Mouse (Mus musculus) limb, embryonic 12.5 days (tissue): ENCODE measurements around the gene Cbr3. TPM values are rescaled to one million over a fixed set of nuclear protein-coding genes. Genes with fewer than 3 reads are reported as not detected.

Experiments
- ATAC-seq: fragments of 200-750 bp; cut with Nextera tagmentation; 2 replicates; pipeline ENCODE4 v1.8.0; 2017; ENCODE audit warnings: low read depth, moderate TSS enrichment; ENCODE audit not compliant: insufficient number of reproducible peaks, insufficient read depth, low FRiP score, low TSS enrichment
- H3K27ac ChIP-seq: fragments of 300-500 bp; sonication (generic); 2 replicates; pipeline ENCODE4 v1.5.1; 2016; ENCODE audit warnings: mild to moderate bottlenecking, moderate library complexity
- H3K27me3 ChIP-seq: fragments of 300-500 bp; sonication (generic); 2 replicates; pipeline ENCODE4 v1.6.1; 2016; ENCODE audit warnings: mild to moderate bottlenecking, moderate library complexity
- H3K36me3 ChIP-seq: fragments of 300-500 bp; sonication (generic); 2 replicates; pipeline ENCODE4 v1.6.1; 2016; ENCODE audit warnings: mild to moderate bottlenecking, moderate library complexity
- H3K4me1 ChIP-seq: fragments of 300-500 bp; sonication (generic); replicated peaks from 2 replicates; pipeline ENCODE4 v1.6.1; 2016
- H3K4me2 ChIP-seq: fragments of 300-500 bp; sonication (generic); 2 replicates; pipeline ENCODE4 v1.6.1; 2016; ENCODE audit warnings: mild to moderate bottlenecking, moderate library complexity
- H3K4me3 ChIP-seq: fragments of 300-500 bp; sonication (generic); replicated peaks from 2 replicates; pipeline ENCODE4 v1.5.1; 2016; ENCODE audit warnings: mild to moderate bottlenecking
- H3K9ac ChIP-seq: fragments of 300-500 bp; sonication (generic); replicated peaks from 2 replicates; pipeline ENCODE4 v1.6.1; 2016; ENCODE audit warnings: mild to moderate bottlenecking, moderate library complexity
- H3K9me3 ChIP-seq: fragments of 300-500 bp; sonication (generic); 2 replicates; pipeline ENCODE4 v1.6.1; 2016; ENCODE audit warnings: mild to moderate bottlenecking, moderate library complexity
- WGBS: fragments of 180-500 bp; shearing (Covaris S2); methylation state at CpG from one replicate; pipeline ENCODE4 v1.1.7; 2016; 5-methylcytosine and 5-hydroxymethylcytosine counted together
- polyA plus RNA-seq: library from polyadenylated mRNA; unstranded; fragments of >200 nt; fragmentation: Nextera tagmentation; extraction: Ambion mirVana; gene quantifications from 2 replicates; pipeline ENCODE4 v1.2.1, GENCODE M21; 2016

Cbr3 gene
- polyA plus RNA-seq, 1 experiment from 2014 or later: 1.9 TPM

- Histone ChIP-seq H3K27me3 (peaks cover 31% of the 10 kb centered on the region), H3K4me1 (peaks cover 12% of the 10 kb centered on the region), H3K9ac (peak overlapping the region; percentile 75), H3K27ac (no peak overlapping the region), H3K36me3 (no peaks in the 10 kb centered on the region), H3K4me2 (peak overlapping the region; percentile 94), H3K9me3 (no peaks in the 10 kb centered on the region), H3K4me3 (peak overlapping the region; percentile 78)
- WGBS: 12% methylated on average over 30 of the region's 31 CpGs
- no peak for ATAC-seq
Measured at GRCm38 (mm10) chr16:93712189-93712885, 29.3 kb downstream of the Cbr3 start.

- Histone ChIP-seq H3K27ac (no peak overlapping the region), H3K27me3 (peaks cover 28% of the 10 kb centered on the region), H3K4me3 (peak overlapping the region; percentile 78), H3K4me1 (peaks cover 12% of the 10 kb centered on the region), H3K36me3 (no peaks in the 10 kb centered on the region), H3K4me2 (peak overlapping the region; percentile 94), H3K9ac (peak overlapping the region; percentile 75; the same call in 1 of the 2 replicates), H3K9me3 (no peaks in the 10 kb centered on the region)
- no peak for ATAC-seq
- WGBS: 81% methylated on average over 7 of the region's 7 CpGs
Measured at GRCm38 (mm10) chr16:93712966-93713365, 30.0 kb downstream of the Cbr3 start.

- no peak overlapping the region for H3K27ac ChIP-seq
- H3K4me2 ChIP-seq: no peak overlapping the region
- H3K4me3 ChIP-seq: no peak overlapping the region
- no peaks in the 10 kb centered on the region for H3K36me3 ChIP-seq
- no peaks in the 10 kb centered on the region for H3K9me3 ChIP-seq
- peaks cover 24% of the 10 kb centered on the region for H3K27me3 ChIP-seq
- no peak overlapping the region for H3K9ac ChIP-seq
- peaks cover 12% of the 10 kb centered on the region for H3K4me1 ChIP-seq
- 34% methylated on average over 5 of the region's 5 CpGs for WGBS
- no peak for ATAC-seq
Measured at GRCm38 (mm10) chr16:93714426-93714825, 31.4 kb downstream of the Cbr3 start.

- Histone ChIP-seq H3K36me3 (no peaks in the 10 kb centered on the region), H3K9me3 (no peaks in the 10 kb centered on the region), H3K27ac (no peak overlapping the region), H3K27me3 (peaks cover 24% of the 10 kb centered on the region), H3K4me1 (peaks cover 12% of the 10 kb centered on the region), H3K4me2 (no peak overlapping the region), H3K4me3 (no peak overlapping the region), H3K9ac (no peak overlapping the region)
- no peak for ATAC-seq
- WGBS: 90% methylated on average over 6 of the region's 6 CpGs
Measured at GRCm38 (mm10) chr16:93715826-93716225, 32.8 kb downstream of the Cbr3 start.

- no peak overlapping the region for H3K4me3 ChIP-seq
Measured at GRCm38 (mm10) chr16:93717299-93717703, 34.3 kb downstream of the Cbr3 start.

GRCm38 (mm10) chr16:93721771-93722170 lies 38.8 kb downstream of the Cbr3 start:
- 87% methylated on average over 5 of the region's 5 CpGs for WGBS
- no peak overlapping the region for H3K4me2 ChIP-seq
- H3K36me3 ChIP-seq: no peaks in the 10 kb centered on the region
- H3K27ac ChIP-seq: no peak overlapping the region
- H3K4me3 ChIP-seq: no peak overlapping the region
- H3K9ac ChIP-seq: no peak overlapping the region
- no peak for ATAC-seq
- H3K4me1 ChIP-seq: 0 out of 2 replicates have a peak, but pooled peaks cover 3% of the 10 kb centered on the region
- H3K27me3 ChIP-seq: 0 out of 2 replicates have a peak, but pooled peaks cover 3% of the 10 kb centered on the region
- H3K9me3 ChIP-seq: no peaks in the 10 kb centered on the region

More at GRCm38 (mm10) chr16:93717299-93717703, 34.3 kb downstream of the Cbr3 start:
- ATAC-seq: no peak
- no peak overlapping the region for H3K9ac ChIP-seq
- 26% methylated on average over 5 of the region's 5 CpGs for WGBS
- no peaks in the 10 kb centered on the region for H3K9me3 ChIP-seq
- no peaks in the 10 kb centered on the region for H3K36me3 ChIP-seq
- H3K27ac ChIP-seq: no peak overlapping the region
- H3K27me3 ChIP-seq: peaks cover 22% of the 10 kb centered on the region
- no peak overlapping the region for H3K4me2 ChIP-seq
- H3K4me1 ChIP-seq: peaks cover 11% of the 10 kb centered on the region

- no peak overlapping the region for H3K4me3 ChIP-seq
- ATAC-seq: no peak
- H3K27me3 ChIP-seq: 0 out of 2 replicates have a peak, but pooled peaks cover 3% of the 10 kb centered on the region
- 75% methylated on average over 2 of the region's 2 CpGs for WGBS
- H3K27ac ChIP-seq: no peak overlapping the region
- no peak overlapping the region for H3K9ac ChIP-seq
- H3K4me1 ChIP-seq: no peaks in the 10 kb centered on the region
- no peaks in the 10 kb centered on the region for H3K9me3 ChIP-seq
- H3K36me3 ChIP-seq: no peaks in the 10 kb centered on the region
- no peak overlapping the region for H3K4me2 ChIP-seq
Measured at GRCm38 (mm10) chr16:93722476-93722875, 39.5 kb downstream of the Cbr3 start.

- H3K4me2 ChIP-seq: no peak overlapping the region
- H3K4me3 ChIP-seq: no peak overlapping the region
- no peaks in the 10 kb centered on the region for H3K9me3 ChIP-seq
- no peak overlapping the region for H3K9ac ChIP-seq
- no peaks in the 10 kb centered on the region; the same call in 1 of the 2 replicates for H3K4me1 ChIP-seq
- H3K27me3 ChIP-seq: 0 out of 2 replicates have a peak, but pooled peaks cover 3% of the 10 kb centered on the region
- no peaks in the 10 kb centered on the region for H3K36me3 ChIP-seq
- no peak overlapping the region for H3K27ac ChIP-seq
- no peak for ATAC-seq
- WGBS: 58% methylated on average over 8 of the region's 8 CpGs
Measured at GRCm38 (mm10) chr16:93725417-93726144, 42.6 kb downstream of the Cbr3 start.

- H3K4me2 ChIP-seq: no peak overlapping the region
- WGBS: 89% methylated on average over 4 of the region's 4 CpGs
Measured at GRCm38 (mm10) chr16:93726186-93726585, 43.2 kb downstream of the Cbr3 start.

GRCm38 (mm10) chr16:93728676-93729075 lies 45.7 kb downstream of the Cbr3 start:
- H3K27me3 ChIP-seq: no peaks in the 10 kb centered on the region
- no peak for ATAC-seq

More at GRCm38 (mm10) chr16:93726186-93726585, 43.2 kb downstream of the Cbr3 start:
- Histone ChIP-seq H3K4me3 (no peak overlapping the region), H3K36me3 (no peaks in the 10 kb centered on the region), H3K9me3 (no peaks in the 10 kb centered on the region), H3K9ac (no peak overlapping the region), H3K27ac (no peak overlapping the region), H3K27me3 (0 out of 2 replicates have a peak, but pooled peaks cover 3% of the 10 kb centered on the region), H3K4me1 (no peaks in the 10 kb centered on the region; the same call in 1 of the 2 replicates)
- ATAC-seq: no peak

More at GRCm38 (mm10) chr16:93728676-93729075, 45.7 kb downstream of the Cbr3 start:
- Histone ChIP-seq H3K4me3 (no peak overlapping the region), H3K36me3 (no peaks in the 10 kb centered on the region), H3K9me3 (no peaks in the 10 kb centered on the region), H3K9ac (no peak overlapping the region), H3K4me2 (no peak overlapping the region), H3K27ac (no peak overlapping the region), H3K4me1 (peaks cover 6% of the 10 kb centered on the region)
- WGBS: 83% methylated on average over 9 of the region's 9 CpGs
